ENCODE assay signal across 15 mouse cellular contexts in genomic region chr6:146256401-146256800, GRCm38 (mm10).
A peak's percentile ranks its signal among the peaks of the same experiment; 100 is the strongest.
DNase-seq lines count a peak whose midpoint lies in the region; ATAC-seq and TF ChIP-seq lines count a peak whose summit lies in the region.
"Had no signal": no experiment of that assay in that cellular context is flagged by ENCODE, and none has a peak within 500 bp of the region (broad histone marks: within the 10 kb centered on the region; RNA-seq: fewer than 3 reads in every experiment).

No protein-coding gene starts in this region.

- TF ChIP-seq CTCF in MEL (IDR thresholded peaks at IDR 0.05 in 2 of 3, conservative IDR thresholded peaks at IDR 0.05 in 1 of 3; ENCODE audit: control insufficient read depth in 1 of 3, insufficient read depth in 1 of 3, low read depth in 2 of 3, low read length in 3 of 3, poor library complexity in 1 of 3, severe bottlenecking in 1 of 3), result no peak

- TF ChIP-seq EP300 in MEL (IDR thresholded peaks at IDR 0.05; ENCODE audit: low read depth in 1 of 2, low read length in 2 of 2), result no peak

- TF ChIP-seq POLR2A in MEL (IDR thresholded peaks at IDR 0.05; ENCODE audit: control insufficient read depth in 1 of 2, insufficient read depth in 1 of 2, low read depth in 1 of 2, low read length in 2 of 2, poor library complexity in 1 of 2), result no peak

- no peak for DNase-seq in heart, postnatal 36 days
- peak; percentile 51 for DNase-seq in MEL (ENCODE audit: low read depth, low spot score)
- DNase-seq in cerebellum, adult 9-11 months, result no peak
- no peak for DNase-seq in spleen, adult 12 weeks (ENCODE audit: low spot score)
- DNase-seq: cerebellum, adult 18-20 months; gastrocnemius, postnatal 36 days; kidney, adult 11 months; layer of hippocampus, postnatal 36 days had no signal

- intact Hi-C loops in heart, postnatal 36 days (cut with DNase I), result no loop called here

- H3K36me3 ChIP-seq in heart, embryonic 12.5 days, result no peaks in the 10 kb centered on the region
- peaks cover 0 to 6% of the 10 kb centered on the region in 2 experiments; a peak in 1 of 4 replicates for H3K36me3 ChIP-seq in MEL (ENCODE audit: control insufficient read depth in 1 of 2, insufficient read depth in 2 of 2, low read length in 2 of 2)
- H3K36me3 ChIP-seq: forebrain, embryonic 10.5 days; hindbrain, embryonic 13.5 days; limb, embryonic 12.5 days had no signal

- no peaks in the 10 kb centered on the region for H3K79me2 ChIP-seq in MEL (ENCODE audit: control insufficient read depth, insufficient read depth, low read length, poor library complexity)

- WGBS in heart, embryonic 12.5 days, result 28% methylated on average over 2 of the region's 2 CpGs

- H3K4me1 ChIP-seq in heart, embryonic 12.5 days (replicated peaks), result peaks cover 10% of the 10 kb centered on the region; the same call in 1 of the 2 replicates
- peaks cover 0 to 5% of the 10 kb centered on the region in 2 experiments; a peak in 1 of 4 replicates for H3K4me1 ChIP-seq in MEL (ENCODE audit: control insufficient read depth in 1 of 2, insufficient read depth in 2 of 2, low read length in 2 of 2)

- H3K9ac ChIP-seq in heart, embryonic 12.5 days, result no peak overlapping the region
- no peak overlapping the region for H3K9ac ChIP-seq in MEL (ENCODE audit: control insufficient read depth, low read depth, low read length, poor library complexity, severe bottlenecking)
- H3K9ac ChIP-seq: hindbrain, embryonic 13.5 days; limb, embryonic 12.5 days had no signal

- peaks cover 2% of the 10 kb centered on the region; the same call in 1 of the 2 replicates for H3K9me3 ChIP-seq in heart, embryonic 12.5 days (replicated peaks)
- H3K9me3 ChIP-seq in MEL (replicated peaks; ENCODE audit: insufficient read depth, low read length), result no peaks in the 10 kb centered on the region
- H3K9me3 ChIP-seq: hindbrain, embryonic 13.5 days had no signal

- no peak overlapping the region for H3K4me2 ChIP-seq in heart, embryonic 12.5 days
- H3K4me2 ChIP-seq: hindbrain, embryonic 13.5 days; limb, embryonic 12.5 days had no signal

- no peak overlapping the region for H3K27ac ChIP-seq in heart, embryonic 12.5 days (ENCODE audit: poor library complexity, severe bottlenecking)
- no peak overlapping the region for H3K27ac ChIP-seq in MEL (ENCODE audit: control insufficient read depth, low read depth, low read length)
- H3K27ac ChIP-seq: forebrain, embryonic 10.5 days; hindbrain, embryonic 13.5 days; limb, embryonic 12.5 days had no signal

- H3K4me3 ChIP-seq in heart, embryonic 12.5 days, result no peak overlapping the region
- H3K4me3 ChIP-seq in MEL (ENCODE audit: control insufficient read depth in 1 of 2, insufficient read depth in 1 of 2, low read depth in 2 of 2, low read length in 2 of 2), result no peak overlapping the region
- H3K4me3 ChIP-seq: forebrain, embryonic 10.5 days; hindbrain, embryonic 13.5 days; limb, embryonic 12.5 days had no signal

- TF ChIP-seq RAD21 in MEL (IDR thresholded peaks at IDR 0.05; ENCODE audit: low read depth, low read length), result no peak

- H3K27me3 ChIP-seq in heart, embryonic 12.5 days (replicated peaks), result no peaks in the 10 kb centered on the region
- H3K27me3 ChIP-seq in MEL (ENCODE audit: control insufficient read depth in 1 of 2, insufficient read depth in 2 of 2, low read length in 2 of 2), result no peaks in the 10 kb centered on the region
- H3K27me3 ChIP-seq: hindbrain, embryonic 13.5 days; limb, embryonic 12.5 days had no signal

- peak; percentile 39; the same call in 1 of the 2 replicates for ATAC-seq in heart, embryonic 12.5 days (ENCODE audit: insufficient number of reproducible peaks, low FRiP score)
- peak; percentile 93 for ATAC-seq in erythroid progenitor cell, adult 5-6 weeks (replicated peaks; ENCODE audit: low FRiP score, poor library complexity, severe bottlenecking)
- ATAC-seq in megakaryocyte, adult 5-6 weeks (ENCODE audit: poor library complexity, severe bottlenecking), result peak; percentile 22; the same call in 1 of the 2 replicates
- ATAC-seq in monocyte, adult 5-6 weeks (replicated peaks; ENCODE audit: insufficient number of reproducible peaks, low FRiP score, low TSS enrichment, poor library complexity, severe bottlenecking), result no peak

TF ChIP-seq in MEL, 35 proteins besides CTCF, POLR2A, EP300 and RAD21:
- TF ChIP-seq NRF1 (IDR thresholded peaks at IDR 0.05; ENCODE audit: insufficient read depth, low read depth, low read length, poor library complexity, severe bottlenecking) (no peak), POLR2AphosphoS2 (IDR thresholded peaks at IDR 0.05; ENCODE audit: low read length) (no peak), MXI1 (IDR thresholded peaks at IDR 0.05; ENCODE audit: low read depth, low read length) (no peak), ETS1 (IDR thresholded peaks at IDR 0.05; ENCODE audit: low read depth, low read length) (peak; percentile 55; the same call in 1 of the 2 replicates), CHD1 (IDR thresholded peaks at IDR 0.05; ENCODE audit: low read depth, low read length) (no peak), GATA1 (IDR thresholded peaks at IDR 0.05; ENCODE audit: low read depth, low read length) (peak; percentile 65)
TF ChIP-seq in MEL: peak in this region for 2.
